Mouse (Mus musculus) stomach, embryonic 16.5 days (tissue): ENCODE results near the gene Cgref1. TPM values are rescaled to one million over a fixed set of nuclear protein-coding genes. Genes with fewer than 3 reads are reported as not detected.

Source experiments
- ATAC-seq: fragments of 200-750 bp; cut with Nextera tagmentation; 2 replicates; pipeline ENCODE4 v1.8.0; 2017; ENCODE audit warnings: moderate number of reproducible peaks, moderate TSS enrichment; ENCODE audit not compliant: insufficient read depth, low FRiP score
- H3K27ac ChIP-seq: fragments of 300-500 bp; sonication (generic); 2 replicates; pipeline ENCODE4 v1.5.1; 2014; ENCODE audit warnings: low read length
- H3K27me3 ChIP-seq: fragments of 300-500 bp; sonication (generic); 2 replicates; pipeline ENCODE4 v1.6.1; 2014; ENCODE audit warnings: low read length, control low read depth, mixed read lengths; ENCODE audit not compliant: control insufficient read depth, insufficient read depth
- H3K36me3 ChIP-seq: fragments of 300-500 bp; sonication (generic); 2 replicates; pipeline ENCODE4 v1.6.1; 2014; ENCODE audit warnings: low read length; ENCODE audit not compliant: control insufficient read depth, insufficient read depth
- H3K4me1 ChIP-seq: fragments of 300-500 bp; sonication (generic); 2 replicates; pipeline ENCODE4 v1.6.1; 2014; ENCODE audit warnings: low read length, control low read depth, mixed read lengths; ENCODE audit not compliant: control insufficient read depth, insufficient read depth
- H3K4me2 ChIP-seq: fragments of 300-500 bp; sonication (generic); 2 replicates; pipeline ENCODE4 v1.6.1; 2014; ENCODE audit warnings: low read depth, low read length, mixed read lengths
- H3K4me3 ChIP-seq: fragments of 300-500 bp; sonication (generic); replicated peaks from 2 replicates; pipeline ENCODE4 v1.5.1; 2014; ENCODE audit warnings: mild to moderate bottlenecking, low read length
- H3K9ac ChIP-seq: fragments of 300-500 bp; sonication (generic); 2 replicates; pipeline ENCODE4 v1.6.1; 2014; ENCODE audit warnings: low read length
- H3K9me3 ChIP-seq: fragments of 300-500 bp; sonication (generic); replicated peaks from 2 replicates; pipeline ENCODE4 v1.6.1; 2016; ENCODE audit warnings: low read length, control low read depth; ENCODE audit not compliant: control insufficient read depth
- WGBS: fragments of 180-500 bp; shearing (Covaris S2); extraction: QIAGEN DNeasy Blood & Tissue Kit; methylation state at CpG from one replicate; pipeline ENCODE4 v1.1.7; 2014; 5-methylcytosine and 5-hydroxymethylcytosine counted together
- polyA plus RNA-seq: library from polyadenylated mRNA; unstranded; fragments of >200 nt; fragmentation: Nextera tagmentation; extraction: Ambion mirVana; gene quantifications from 2 replicates; pipeline ENCODE4 v1.2.1, GENCODE M21; 2015

Gene Cgref1
- polyA plus RNA-seq = 12.3 and 14.3 TPM in 2 replicates

DNA sequence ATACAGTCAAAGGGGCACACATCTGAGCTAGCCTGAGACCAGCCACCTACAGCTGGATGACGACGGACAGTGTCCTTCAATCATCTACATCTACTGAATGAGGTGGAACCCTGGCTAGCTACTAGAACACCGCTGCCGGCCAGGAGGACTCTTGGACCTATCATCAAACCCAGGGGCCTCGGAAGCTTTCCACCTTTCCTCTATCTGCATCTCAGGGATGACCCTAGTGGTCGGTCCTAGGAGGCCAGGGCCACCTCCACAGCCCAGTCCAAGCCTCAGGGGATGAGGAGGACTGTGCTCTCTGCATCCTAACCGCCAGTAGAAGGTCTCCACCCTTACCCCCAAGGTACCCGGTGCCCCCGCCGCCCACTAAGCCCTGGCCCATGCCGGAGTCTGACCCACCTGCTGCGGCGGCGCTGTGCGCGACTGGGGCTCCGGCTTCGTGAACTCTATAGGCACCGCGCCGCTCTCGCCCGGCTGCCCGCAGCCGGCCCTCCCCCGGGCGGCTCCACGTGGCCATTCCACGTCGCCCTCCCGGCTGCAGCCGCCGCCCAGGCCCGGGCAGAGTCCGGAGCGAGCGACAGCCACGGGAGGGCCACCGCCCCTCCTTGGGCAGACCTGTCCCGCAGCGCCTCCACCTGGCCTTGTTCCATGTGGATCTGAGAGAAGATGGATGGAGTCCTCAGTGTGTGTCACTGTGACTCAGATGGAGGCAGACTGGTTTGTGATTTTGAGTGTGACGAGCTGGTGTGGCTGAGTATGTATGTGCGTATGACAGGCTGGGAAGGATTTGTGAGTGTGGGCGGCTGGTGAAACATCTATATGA, at the start of gene Cgref1:
TSS of gene Cgref1 (minus strand) at position 636 of the 826 bp plus-strand sequence.
- Histone ChIP-seq H3K4me3 (peak within 1 kb of the TSS; percentile 40), H3K36me3 (no peaks in the 10 kb centered on the region), H3K9me3 (no peaks in the 10 kb centered on the region), H3K9ac (peak within 1 kb of the TSS; percentile 67), H3K4me1 (peaks cover 10% of the 10 kb centered on the region), H3K27ac (no peak within 1 kb of the TSS), H3K4me2 (peak within 1 kb of the TSS; percentile 65), H3K27me3 (no peaks in the 10 kb centered on the region)
- peak; percentile 77; the same call in 1 of the 2 replicates for ATAC-seq
- 6% methylated on average over 44 of the region's 44 CpGs for WGBS

- Histone ChIP-seq H3K4me1 (no peaks in the 10 kb centered on the region), H3K9ac (no peak overlapping the region), H3K4me3 (no peak overlapping the region), H3K4me2 (no peak overlapping the region), H3K9me3 (no peaks in the 10 kb centered on the region), H3K27ac (no peak overlapping the region), H3K36me3 (no peaks in the 10 kb centered on the region), H3K27me3 (no peaks in the 10 kb centered on the region)
- no peak for ATAC-seq
- WGBS = 72% methylated on average over 3 of the region's 3 CpGs
Observed at GRCm38 (mm10) chr5:30994074-30994473, 48.7 kb upstream of the Cgref1 start.

DNA sequence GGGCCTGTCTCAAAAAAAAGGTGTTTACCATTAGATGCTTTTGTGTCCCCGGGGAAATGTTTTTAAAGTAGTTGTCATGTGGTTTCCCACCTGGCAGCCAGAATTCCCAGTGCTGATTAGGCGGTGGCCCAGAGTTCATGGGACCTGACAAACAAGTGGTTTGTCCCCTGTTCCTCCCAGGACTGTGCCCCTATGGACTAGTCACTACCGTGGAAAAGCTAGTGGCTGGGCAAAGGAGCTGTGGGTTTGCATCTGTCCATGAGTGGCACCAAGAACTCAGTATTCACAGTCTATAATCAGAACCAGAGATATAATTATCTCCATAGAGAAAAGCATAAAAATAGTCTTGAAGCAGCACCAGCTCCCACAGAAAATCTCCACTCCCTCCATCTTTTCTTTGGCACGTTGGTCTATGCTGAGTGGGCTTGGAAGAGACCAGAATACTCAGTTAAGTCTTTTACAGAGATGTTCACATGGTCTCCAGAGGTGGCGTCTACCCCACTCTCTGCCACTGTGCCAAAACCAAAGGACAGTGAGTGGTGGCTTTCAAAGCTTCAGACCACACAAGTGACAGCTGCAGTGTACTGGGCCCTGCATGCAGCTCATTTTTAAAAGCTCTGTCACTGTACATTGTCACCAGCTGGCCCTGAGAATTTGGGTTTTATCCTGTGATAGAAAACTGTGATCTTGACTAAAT, 47.7 kb upstream of the Cgref1 start:
- Histone ChIP-seq H3K9ac (no peak overlapping the region), H3K9me3 (no peaks in the 10 kb centered on the region), H3K4me3 (no peak overlapping the region), H3K27me3 (no peaks in the 10 kb centered on the region), H3K36me3 (no peaks in the 10 kb centered on the region), H3K4me2 (no peak overlapping the region), H3K4me1 (no peaks in the 10 kb centered on the region), H3K27ac (no peak overlapping the region)
- 69% methylated on average over 5 of the region's 5 CpGs for WGBS
- no peak for ATAC-seq

- ATAC-seq = no peak
- no peak overlapping the region for H3K4me3 ChIP-seq
- no peaks in the 10 kb centered on the region for H3K9me3 ChIP-seq
- no peak overlapping the region for H3K27ac ChIP-seq
- H3K36me3 ChIP-seq = no peaks in the 10 kb centered on the region
- H3K9ac ChIP-seq = no peak overlapping the region
- H3K4me1 ChIP-seq = no peaks in the 10 kb centered on the region
- H3K27me3 ChIP-seq = no peaks in the 10 kb centered on the region
- no peak overlapping the region for H3K4me2 ChIP-seq
- 21% methylated on average over 2 of the region's 2 CpGs for WGBS
Observed at GRCm38 (mm10) chr5:30982357-30982756, 37.0 kb upstream of the Cgref1 start.

GRCm38 (mm10) chr5:30974870-30975656, 29.7 kb upstream of the Cgref1 start:
- H3K4me1 ChIP-seq = peaks cover 7% of the 10 kb centered on the region; the same call in 1 of the 2 replicates
- ATAC-seq = peak; percentile 84
- peak overlapping the region; percentile 24; the same call in 1 of the 2 replicates for H3K27ac ChIP-seq
- H3K36me3 ChIP-seq = no peaks in the 10 kb centered on the region
- H3K9ac ChIP-seq = 0 out of 2 replicates have a peak overlapping the region, but pooled peaks have one; percentile 5
- H3K9me3 ChIP-seq = no peaks in the 10 kb centered on the region
- no peak overlapping the region for H3K4me2 ChIP-seq
- H3K4me3 ChIP-seq = no peak overlapping the region
- no peaks in the 10 kb centered on the region for H3K27me3 ChIP-seq
- WGBS = 51% methylated on average over 9 of the region's 9 CpGs

DNA sequence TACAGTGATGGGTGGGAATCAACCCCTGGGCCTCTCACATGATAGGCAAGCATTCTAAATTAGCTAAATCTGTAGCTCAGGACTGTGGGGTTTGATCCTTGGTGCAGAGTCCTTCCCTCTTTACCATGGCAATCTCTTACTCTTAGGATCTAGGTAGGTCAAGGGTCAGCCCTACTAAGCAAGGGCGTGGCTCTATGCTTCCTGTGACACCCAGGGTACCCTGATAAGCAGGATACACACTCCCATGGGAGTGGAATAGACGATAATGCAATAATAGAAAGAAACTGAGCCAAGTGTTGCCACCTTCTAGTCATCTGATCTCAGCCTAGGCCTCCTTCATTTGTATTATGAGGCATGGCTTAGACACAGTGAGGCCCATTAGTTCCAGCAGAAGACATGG, 24.0 kb upstream of the Cgref1 start:
- no peak overlapping the region for H3K27ac ChIP-seq
- no peaks in the 10 kb centered on the region for H3K27me3 ChIP-seq
- H3K4me2 ChIP-seq = no peak overlapping the region
- no peaks in the 10 kb centered on the region for H3K36me3 ChIP-seq
- no peak overlapping the region for H3K4me3 ChIP-seq
- no peaks in the 10 kb centered on the region for H3K9me3 ChIP-seq
- 53% methylated on average over 2 of the region's 2 CpGs for WGBS
- no peak overlapping the region for H3K9ac ChIP-seq
- H3K4me1 ChIP-seq = no peaks in the 10 kb centered on the region
- ATAC-seq = peak; percentile 80; the same call in 1 of the 2 replicates

GRCm38 (mm10) chr5:30968416-30968815, 23.0 kb upstream of the Cgref1 start, which contains the start of gene Tcf23:
TSS of gene Tcf23 (plus strand) at chr5:30968662.
- Histone ChIP-seq H3K4me1 (no peaks in the 10 kb centered on the region), H3K36me3 (no peaks in the 10 kb centered on the region), H3K27ac (no peak within 1 kb of the TSS), H3K9me3 (no peaks in the 10 kb centered on the region), H3K9ac (no peak within 1 kb of the TSS), H3K27me3 (no peaks in the 10 kb centered on the region), H3K4me3 (no peak within 1 kb of the TSS), H3K4me2 (no peak within 1 kb of the TSS)
- 59% methylated on average over 8 of the region's 8 CpGs for WGBS
- ATAC-seq = peak; percentile 58

DNA sequence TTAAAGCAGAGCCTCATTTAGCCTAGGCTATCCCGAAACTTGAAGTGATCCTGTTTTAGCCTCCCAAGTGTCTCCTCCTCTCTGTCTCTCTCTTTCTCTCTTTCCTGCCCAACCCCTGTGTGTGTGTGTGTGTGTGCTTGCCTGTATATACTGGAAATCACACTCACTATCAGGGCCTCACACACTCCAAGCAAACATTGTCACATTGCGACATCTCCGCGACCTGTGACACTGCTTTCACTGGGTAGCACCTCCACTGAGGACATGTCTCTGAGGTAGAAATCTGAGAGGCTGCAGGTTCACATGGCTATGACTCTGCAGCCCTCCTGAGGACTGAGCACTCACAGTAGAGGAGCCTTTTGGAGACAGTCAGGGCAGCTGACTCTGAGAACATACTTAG, 20.8 kb upstream of the Cgref1 start:
- Histone ChIP-seq H3K4me2 (no peak overlapping the region), H3K36me3 (no peaks in the 10 kb centered on the region), H3K9me3 (no peaks in the 10 kb centered on the region), H3K4me1 (no peaks in the 10 kb centered on the region), H3K4me3 (no peak overlapping the region), H3K27ac (no peak overlapping the region), H3K27me3 (no peaks in the 10 kb centered on the region), H3K9ac (no peak overlapping the region)
- no peak for ATAC-seq
- WGBS = 79% methylated on average over 4 of the region's 4 CpGs
